Mouse (Mus musculus) lung, embryonic 16.5 days (tissue): ENCODE results near the gene Spa17. TPM values are rescaled to one million over a fixed set of nuclear protein-coding genes. Genes with fewer than 3 reads are reported as not detected.

Experiments
- ATAC-seq: fragments of 200-750 bp; cut with Nextera tagmentation; 2 replicates; pipeline ENCODE4 v1.8.0; 2017; ENCODE audit warnings: low read depth, mild to moderate bottlenecking, moderate library complexity
- H3K27ac ChIP-seq: fragments of 300-500 bp; sonication (generic); 2 replicates; pipeline ENCODE4 v1.5.1; 2014; ENCODE audit warnings: mild to moderate bottlenecking, control low read depth, low read length
- H3K27me3 ChIP-seq: fragments of 300-500 bp; sonication (generic); 2 replicates; pipeline ENCODE4 v1.6.1; 2014; ENCODE audit warnings: low read depth, low read length, mixed read lengths; ENCODE audit not compliant: control insufficient read depth, insufficient read depth
- H3K36me3 ChIP-seq: fragments of 300-500 bp; sonication (generic); 2 replicates; pipeline ENCODE4 v1.6.1; 2014; ENCODE audit warnings: low read length; ENCODE audit not compliant: control insufficient read depth, insufficient read depth
- H3K4me1 ChIP-seq: fragments of 300-500 bp; sonication (generic); replicated peaks from 2 replicates; pipeline ENCODE4 v1.6.1; 2014; ENCODE audit warnings: low read length, mixed read lengths; ENCODE audit not compliant: control insufficient read depth, insufficient read depth
- H3K4me2 ChIP-seq: fragments of 300-500 bp; sonication (generic); 2 replicates; pipeline ENCODE4 v1.6.1; 2014; ENCODE audit warnings: low read depth, low read length, control low read depth
- H3K4me3 ChIP-seq: fragments of 300-500 bp; sonication (generic); 2 replicates; pipeline ENCODE4 v1.5.1; 2014; ENCODE audit warnings: mild to moderate bottlenecking, low read length, control low read depth
- H3K9ac ChIP-seq: fragments of 300-500 bp; sonication (generic); 2 replicates; pipeline ENCODE4 v1.6.1; 2014; ENCODE audit warnings: low read length, control low read depth
- H3K9me3 ChIP-seq: fragments of 300-500 bp; sonication (generic); 2 replicates; pipeline ENCODE4 v1.6.1; 2016; ENCODE audit warnings: low read length; ENCODE audit not compliant: control insufficient read depth
- whole genome bisulfite sequencing: fragments of 180-500 bp; shearing (Covaris S2); extraction: QIAGEN DNeasy Blood & Tissue Kit; methylation state at CpG from one replicate; pipeline ENCODE4 v1.1.7; 2014; 5-methylcytosine and 5-hydroxymethylcytosine counted together
- polyA plus RNA-seq: library from polyadenylated mRNA; unstranded; fragments of >200 nt; fragmentation: Nextera tagmentation; extraction: Ambion mirVana; gene quantifications from 2 replicates; pipeline ENCODE4 v1.2.1, GENCODE M21; 2015

Spa17 gene
- 11.8 and 13.8 TPM in 2 replicates for polyA plus RNA-seq

GRCm38 (mm10) chr9:37613182-37613910 is at the start of gene Spa17:
Gene Spa17 (minus strand): TSS chr9:37613722.
- peak; percentile 99 for ATAC-seq
- Histone ChIP-seq H3K36me3 (no peaks in the 10 kb centered on the region), H3K9me3 (no peaks in the 10 kb centered on the region), H3K4me1 (no peaks in the 10 kb centered on the region), H3K4me2 (peak within 1 kb of the TSS; percentile 68), H3K27ac (peak within 1 kb of the TSS; percentile 69), H3K9ac (peak within 1 kb of the TSS; percentile 81), H3K4me3 (peak within 1 kb of the TSS; percentile 70), H3K27me3 (no peaks in the 10 kb centered on the region)
- under 1% methylated on average over 45 of the region's 45 CpGs for WGBS

GRCm38 (mm10) chr9:37663210-37663609 is 49.7 kb upstream of the Spa17 start:
- Histone ChIP-seq H3K4me1 (no peaks in the 10 kb centered on the region), H3K4me3 (no peak overlapping the region), H3K36me3 (no peaks in the 10 kb centered on the region), H3K27me3 (no peaks in the 10 kb centered on the region), H3K27ac (no peak overlapping the region), H3K9ac (no peak overlapping the region), H3K9me3 (no peaks in the 10 kb centered on the region), H3K4me2 (no peak overlapping the region)
- WGBS: 54% methylated on average over 1 of the region's 1 CpGs
- no peak for ATAC-seq

- no peak overlapping the region for H3K4me2 ChIP-seq
- no peak overlapping the region for H3K9ac ChIP-seq
- H3K27me3 ChIP-seq: no peaks in the 10 kb centered on the region
- no peak overlapping the region for H3K4me3 ChIP-seq
- WGBS: 66% methylated on average over 6 of the region's 6 CpGs
- no peaks in the 10 kb centered on the region for H3K9me3 ChIP-seq
- H3K27ac ChIP-seq: no peak overlapping the region
- ATAC-seq: no peak
- peaks cover 5% of the 10 kb centered on the region; the same call in 1 of the 2 replicates for H3K4me1 ChIP-seq
- no peaks in the 10 kb centered on the region for H3K36me3 ChIP-seq
Observed at GRCm38 (mm10) chr9:37659413-37659812, 45.9 kb upstream of the Spa17 start.

GRCm38 (mm10) chr9:37656931-37657481 is 43.5 kb upstream of the Spa17 start, which contains the start of gene Tbrg1:
Gene Tbrg1 (minus strand): TSS chr9:37657312.
- H3K36me3 ChIP-seq: peaks cover 16% of the 10 kb centered on the region
- no peaks in the 10 kb centered on the region for H3K9me3 ChIP-seq
- H3K4me2 ChIP-seq: peak within 1 kb of the TSS; percentile 70
- peak within 1 kb of the TSS; percentile 83 for H3K4me3 ChIP-seq
- peak; percentile 93 for ATAC-seq
- peaks cover 5% of the 10 kb centered on the region; the same call in 1 of the 2 replicates for H3K4me1 ChIP-seq
- WGBS: under 1% methylated on average over 36 of the region's 36 CpGs
- peak within 1 kb of the TSS; percentile 90 for H3K27ac ChIP-seq
- peak within 1 kb of the TSS; percentile 85 for H3K9ac ChIP-seq
- H3K27me3 ChIP-seq: no peaks in the 10 kb centered on the region

GRCm38 (mm10) chr9:37656439-37656881 is 42.9 kb upstream of the Spa17 start:
- WGBS: 1% methylated on average over 10 of the region's 10 CpGs
- Histone ChIP-seq H3K27me3 (no peaks in the 10 kb centered on the region), H3K9me3 (no peaks in the 10 kb centered on the region), H3K27ac (peak overlapping the region; percentile 90), H3K9ac (peak overlapping the region; percentile 85), H3K4me2 (peak overlapping the region; percentile 70), H3K36me3 (peaks cover 19% of the 10 kb centered on the region), H3K4me1 (peaks cover 5% of the 10 kb centered on the region; the same call in 1 of the 2 replicates), H3K4me3 (peak overlapping the region; percentile 83)
- peak; percentile 35 for ATAC-seq

GRCm38 (mm10) chr9:37655961-37656360 is 42.4 kb upstream of the Spa17 start:
- Histone ChIP-seq H3K36me3 (peaks cover 24% of the 10 kb centered on the region), H3K27me3 (no peaks in the 10 kb centered on the region), H3K9me3 (no peaks in the 10 kb centered on the region), H3K4me3 (peak overlapping the region; percentile 83), H3K9ac (peak overlapping the region; percentile 85), H3K4me2 (peak overlapping the region; percentile 70), H3K27ac (no peak overlapping the region; the same call in 1 of the 2 replicates), H3K4me1 (peaks cover 5% of the 10 kb centered on the region; the same call in 1 of the 2 replicates)
- WGBS: 41% methylated on average over 8 of the region's 8 CpGs
- no peak for ATAC-seq

- H3K4me1 ChIP-seq: peaks cover 5% of the 10 kb centered on the region; the same call in 1 of the 2 replicates
- ATAC-seq: no peak
- no peak overlapping the region for H3K27ac ChIP-seq
- H3K4me3 ChIP-seq: no peak overlapping the region
- WGBS: 91% methylated on average over 5 of the region's 5 CpGs
- peaks cover 44% of the 10 kb centered on the region for H3K36me3 ChIP-seq
- no peaks in the 10 kb centered on the region for H3K27me3 ChIP-seq
- no peaks in the 10 kb centered on the region for H3K9me3 ChIP-seq
- no peak overlapping the region for H3K4me2 ChIP-seq
- no peak overlapping the region for H3K9ac ChIP-seq
Observed at GRCm38 (mm10) chr9:37653836-37654235, 40.3 kb upstream of the Spa17 start.

- ATAC-seq: no peak
- 96% methylated on average over 5 of the region's 5 CpGs for WGBS
- H3K27ac ChIP-seq: no peak overlapping the region
- no peaks in the 10 kb centered on the region for H3K27me3 ChIP-seq
- no peak overlapping the region for H3K4me3 ChIP-seq
- H3K9ac ChIP-seq: no peak overlapping the region
- no peak overlapping the region for H3K4me2 ChIP-seq
- peaks cover 3% of the 10 kb centered on the region; the same call in 1 of the 2 replicates for H3K4me1 ChIP-seq
- H3K9me3 ChIP-seq: no peaks in the 10 kb centered on the region
- peaks cover 54% of the 10 kb centered on the region for H3K36me3 ChIP-seq
Observed at GRCm38 (mm10) chr9:37650639-37651038, 37.1 kb upstream of the Spa17 start.

- WGBS: 58% methylated on average over 3 of the region's 3 CpGs
- peaks cover 33% of the 10 kb centered on the region for H3K36me3 ChIP-seq
- no peak overlapping the region for H3K9ac ChIP-seq
- H3K9me3 ChIP-seq: no peaks in the 10 kb centered on the region
- no peak overlapping the region for H3K4me2 ChIP-seq
- H3K27ac ChIP-seq: no peak overlapping the region
- no peaks in the 10 kb centered on the region for H3K27me3 ChIP-seq
- H3K4me1 ChIP-seq: no peaks in the 10 kb centered on the region; the same call in 1 of the 2 replicates
- ATAC-seq: no peak
- no peak overlapping the region for H3K4me3 ChIP-seq
Observed at GRCm38 (mm10) chr9:37646246-37646645, 32.7 kb upstream of the Spa17 start.
